In the genomic region with DNA sequence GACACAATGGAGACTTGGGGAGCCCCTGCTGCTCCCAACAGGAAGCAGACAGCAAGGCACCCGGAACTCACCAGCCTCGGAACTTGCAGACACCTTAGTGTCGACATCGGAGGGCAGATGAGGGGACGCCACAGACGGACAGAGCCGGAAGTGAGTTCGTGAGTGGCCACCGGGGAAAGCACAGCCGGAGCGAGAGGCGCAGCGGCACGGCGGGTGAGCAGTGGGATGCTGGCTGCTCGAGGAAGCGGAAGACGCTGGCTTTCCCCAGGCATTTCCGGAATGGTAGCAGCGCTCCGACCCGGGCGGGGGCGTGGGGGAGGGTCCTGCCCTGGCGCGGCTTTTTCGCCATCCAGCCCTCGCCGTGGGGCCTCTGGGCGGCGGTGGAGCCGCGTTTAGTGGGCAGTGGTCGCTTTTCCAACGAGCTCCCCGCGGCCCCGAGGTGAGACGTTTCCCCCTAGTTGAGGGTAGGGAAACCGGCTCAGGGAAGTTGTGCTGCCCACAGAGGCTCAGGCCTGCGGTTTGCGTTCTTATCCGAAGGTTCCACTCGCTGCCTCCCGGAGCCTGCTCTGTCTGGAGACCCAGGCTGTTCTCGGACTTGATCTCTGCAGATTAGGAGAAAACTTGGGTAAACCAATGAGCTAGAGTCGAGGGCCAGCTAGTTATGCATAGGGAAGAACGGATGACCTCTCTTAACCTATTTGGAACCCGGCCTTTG, we compare ENCODE assay signal across 8 mouse cellular contexts. TPM values are rescaled to one million over a fixed set of nuclear protein-coding genes. Genes with fewer than 3 reads are reported as not detected.
A peak's percentile ranks its signal among the peaks of the same experiment; 100 is the strongest.
DNase-seq lines count a peak whose midpoint lies in the region; ATAC-seq and TF ChIP-seq lines count a peak whose summit lies in the region.

A gene (plus strand): TSS at position 120 of the 715 bp plus-strand sequence.
A gene (minus strand): TSS at position 227 of the 715 bp plus-strand sequence.

- H3K27ac ChIP-seq in ES-E14 (ENCODE audit: insufficient read depth, low read depth, low read length, poor library complexity, severe bottlenecking), result peak within 1 kb of the TSS; percentile 83
- H3K27ac ChIP-seq in forebrain, embryonic 15.5 days (replicated peaks), result peak within 1 kb of the TSS; percentile 92

- peak within 1 kb of the TSS; percentile 90 for H3K9ac ChIP-seq in ES-E14 (ENCODE audit: insufficient read depth, low read depth, low read length, poor library complexity, severe bottlenecking)
- peak within 1 kb of the TSS; percentile 85 for H3K9ac ChIP-seq in forebrain, embryonic 15.5 days (replicated peaks)

- peak within 1 kb of the TSS; percentile 71 for H3K4me2 ChIP-seq in forebrain, embryonic 15.5 days (replicated peaks)

- TF ChIP-seq POLR2A in lung, adult 2 months (IDR thresholded peaks at IDR 0.05; ENCODE audit: borderline replicate concordance, extremely low read depth, low read depth, low read length), result peak; percentile 79; the same call in 1 of the 2 replicates

- peaks cover 4 to 8% of the 10 kb centered on the region in 2 experiments; a peak in 3 of 4 replicates for H3K4me1 ChIP-seq in ES-E14 (ENCODE audit: control insufficient read depth in 2 of 2, insufficient read depth in 2 of 2, low read length in 2 of 2, poor library complexity in 1 of 2)
- peaks cover 15% of the 10 kb centered on the region for H3K4me1 ChIP-seq in forebrain, embryonic 15.5 days
- H3K4me1 ChIP-seq in lung, adult 2 months (ENCODE audit: control insufficient read depth, insufficient read depth, low read length), result peaks cover 2% of the 10 kb centered on the region; the same call in 1 of the 2 replicates

- 0 out of 2 replicates have a peak, but pooled peaks have one; percentile 10 for TF ChIP-seq CTCF in lung, adult 2 months (IDR thresholded peaks at IDR 0.05; ENCODE audit: insufficient read depth, low read length)

- H3K4me3 ChIP-seq in ES-E14 (ENCODE audit: insufficient read depth in 1 of 2, low read depth in 1 of 2, low read length in 2 of 2, poor library complexity in 1 of 2, severe bottlenecking in 1 of 2), result peak within 1 kb of the TSS; percentile 83 to 90
- H3K4me3 ChIP-seq in forebrain, embryonic 15.5 days, result peak within 1 kb of the TSS; percentile 82
- peak within 1 kb of the TSS; percentile 96 for H3K4me3 ChIP-seq in lung, adult 2 months (replicated peaks; ENCODE audit: extremely low read depth, low read depth, low read length)

- no peaks in the 10 kb centered on the region for H3K9me3 ChIP-seq in ES-E14 (ENCODE audit: control insufficient read depth, insufficient read depth, low read depth, low read length)
- H3K9me3 ChIP-seq in forebrain, embryonic 15.5 days, result no peaks in the 10 kb centered on the region

- in situ Hi-C loops in ES-E14 (cut with MboI; ENCODE audit: low sequenced_read_pairs in 2 of 2, unreplicated experiment in 2 of 2), result no loop called here

- H3K36me3 ChIP-seq in ES-E14 (ENCODE audit: control insufficient read depth, insufficient read depth, low read length, poor library complexity, severe bottlenecking), result peaks cover 7% of the 10 kb centered on the region
- H3K36me3 ChIP-seq in forebrain, embryonic 15.5 days, result peaks cover 5% of the 10 kb centered on the region

- peak; percentile 97 for ATAC-seq in forebrain, embryonic 15.5 days (replicated peaks)
- peak; percentile 97 for ATAC-seq in neutrophil, adult 5-6 weeks (ENCODE audit: extremely low read depth, insufficient number of reproducible peaks, low FRiP score, poor library complexity, severe bottlenecking)

- H3K27me3 ChIP-seq in forebrain, embryonic 15.5 days, result no peaks in the 10 kb centered on the region

- DNase-seq in ES-E14 (ENCODE audit: low read depth, low spot score), result peak; percentile 94
- DNase-seq in cerebellum, adult 11-12 months, result peak; percentile 88
- DNase-seq in heart, postnatal 25 days (ENCODE audit: low spot score), result peak; percentile 80
- peak; percentile 89 to 95 for DNase-seq in layer of hippocampus, adult 18-20 months (ENCODE audit: low spot score in 2 of 2)
- DNase-seq in lung, adult 2 months, result peak; percentile 80
- peak; percentile 82 to 84 for DNase-seq in thymus, adult 18-20 months

- intact Hi-C loops in heart, postnatal 25 days (cut with DNase I), result no loop called here

- WGBS in forebrain, embryonic 15.5 days, result under 1% methylated on average over 49 of the region's 49 CpGs
- WGBS in lung, adult 2 months, result under 1% methylated on average over 48 of the region's 49 CpGs

TF ChIP-seq in ES-E14, 5 proteins besides CTCF, POLR2A, EP300 and RAD21:
- TF ChIP-seq MAFK (IDR thresholded peaks at IDR 0.05; ENCODE audit: insufficient read depth, low read depth, low read length) (no peak), HCFC1 (IDR thresholded peaks at IDR 0.05; ENCODE audit: borderline replicate concordance, insufficient read depth, low read length) (peak; percentile 85), CHD2 (IDR thresholded peaks at IDR 0.05; ENCODE audit: low read depth, low read length) (0 out of 2 replicates have a peak, but pooled peaks have one; percentile 10), ZC3H11A (IDR thresholded peaks at IDR 0.05; ENCODE audit: borderline replicate concordance, low read depth, low read length) (no peak)
TF ChIP-seq in ES-E14: peak in this region for 2.

RNA-seq across cellular contexts. Expression of the first gene that starts in this region (rescaled TPM):
- 140 and 194 TPM in 2 replicates for total RNA-seq in ES-E14 (2012; rRNA removed)
- polyA plus RNA-seq in forebrain, embryonic 15.5 days (2015; fragmentation: Nextera tagmentation; extraction: Ambion mirVana), result 68.8 and 75.8 TPM in 2 replicates
- 10 to 100 TPM; 33.0 to 33.2 TPM for total RNA-seq in heart, postnatal 25 days (2021)
- 10 to 100 TPM; 59.1 to 68.6 TPM for total RNA-seq in layer of hippocampus, adult 18-20 months (2021)
- polyA plus RNA-seq in lung, adult 2 months (2012; rRNA removed), result 57.2 and 74.8 TPM in 2 replicates
- total RNA-seq in neutrophil, adult 5-6 weeks (2017), result 92.3 and 107 TPM in 2 replicates

RNA-seq across cellular contexts. Expression of the second gene that starts in this region (rescaled TPM):
- 4.0 and 7.0 TPM in 2 replicates for total RNA-seq in ES-E14 (2012; rRNA removed)
- polyA plus RNA-seq in forebrain, embryonic 15.5 days (2015; fragmentation: Nextera tagmentation; extraction: Ambion mirVana), result 1.7 and 2.7 TPM in 2 replicates
- total RNA-seq in heart, postnatal 25 days (2021), result under 1 TPM in 1 of 2 experiments, not detected in 1; 0.34 TPM
- not detected for total RNA-seq in layer of hippocampus, adult 18-20 months (2021)
- 5.9 and 7.2 TPM in 2 replicates for polyA plus RNA-seq in lung, adult 2 months (2012; rRNA removed)
- total RNA-seq in neutrophil, adult 5-6 weeks (2017), result not detected in 2 replicates

Comparison
In these comparisons a context has a peak if more than half of its experiments do, and no peak if none do; other contexts are left out.
1. Peak in every context shown above with its lines: DNase-seq, ATAC-seq, H3K4me3 ChIP-seq and H3K27ac ChIP-seq.